Mouse (Mus musculus): ENCODE results near the gene Sult2b1.

The Sult2b1 gene

GRCm38 (mm10) chr7:45775237-45775636, 9.2 kb downstream of the Sult2b1 start:
- CTCF ChIA-PET = no interaction called here

GRCm38 (mm10) chr7:45771101-45771500, 13.4 kb downstream of the Sult2b1 start:
- CTCF ChIA-PET = no interaction called here

- CTCF ChIA-PET = no interaction called here
These were observed 13.9 kb downstream of the Sult2b1 start for GRCm38 (mm10) chr7:45770427-45771082.

GRCm38 (mm10) chr7:45767500-45767899, 17.0 kb downstream of the Sult2b1 start:
- CTCF ChIA-PET = no interaction called here

- CTCF ChIA-PET = interaction anchor here (0.6 kb wide), 1 partner anchor 48 kb away, joined by 3 read pairs; the partner anchor contains the start of gene Cyth2
These were observed 17.7 kb downstream of the Sult2b1 start for GRCm38 (mm10) chr7:45766764-45767163.

GRCm38 (mm10) chr7:45765995-45766394, 18.5 kb downstream of the Sult2b1 start:
- CTCF ChIA-PET = interaction anchor here (0.6 kb wide), 1 partner anchor 48 kb away, joined by 3 read pairs; the partner anchor contains the start of gene Cyth2

- CTCF ChIA-PET = interaction anchor here (1.0 kb wide), 1 partner anchor 41 kb away, joined by 3 read pairs; no protein-coding TSS in a partner anchor
These were observed 24.3 kb downstream of the Sult2b1 start for GRCm38 (mm10) chr7:45760151-45760550.

- CTCF ChIA-PET = no interaction called here
These were observed 25.1 kb downstream of the Sult2b1 start for GRCm38 (mm10) chr7:45759400-45759799.

GRCm38 (mm10) chr7:45755703-45756102, 28.8 kb downstream of the Sult2b1 start:
- CTCF ChIA-PET = no interaction called here

- CTCF ChIA-PET = interaction anchor here (1.2 kb wide), 1 partner anchor 11 kb away, joined by 3 read pairs; no protein-coding TSS in a partner anchor
These were observed 34.3 kb downstream of the Sult2b1 start for GRCm38 (mm10) chr7:45750162-45750561.

- CTCF ChIA-PET = interaction anchor here (1.2 kb wide), 1 partner anchor 10 kb away, joined by 3 read pairs; no protein-coding TSS in a partner anchor
These were observed 35.1 kb downstream of the Sult2b1 start for GRCm38 (mm10) chr7:45749401-45749800.

GRCm38 (mm10) chr7:45748110-45748509, 36.4 kb downstream of the Sult2b1 start:
- CTCF ChIA-PET = no interaction called here

- CTCF ChIA-PET = interaction anchor here (0.7 kb wide), 1 partner anchor 127 kb away, joined by 3 read pairs; no protein-coding TSS in a partner anchor
These were observed 37.0 kb downstream of the Sult2b1 start for GRCm38 (mm10) chr7:45747450-45747849.

- CTCF ChIA-PET = interaction anchor here (0.7 to 1.2 kb wide), 2 partner anchors 55 to 128 kb away, joined by 3 read pairs; no protein-coding TSS in a partner anchor
These were observed 38.0 kb downstream of the Sult2b1 start for GRCm38 (mm10) chr7:45746518-45746917.

- CTCF ChIA-PET = no interaction called here
These were observed 40.1 kb downstream of the Sult2b1 start for GRCm38 (mm10) chr7:45744387-45744786.

- CTCF ChIA-PET = interaction anchor here (0.7 to 3.9 kb wide), 2 partner anchors 59 to 647 kb away, joined by 4 to 25 read pairs; no protein-coding TSS in a partner anchor
These were observed 42.1 kb downstream of the Sult2b1 start for GRCm38 (mm10) chr7:45742338-45742737.

GRCm38 (mm10) chr7:45741777-45742176, 42.7 kb downstream of the Sult2b1 start:
- CTCF ChIA-PET = interaction anchor here (3.9 kb wide), 1 partner anchor 59 kb away, joined by 25 read pairs; no protein-coding TSS in a partner anchor

- CTCF ChIA-PET = interaction anchor here (3.9 kb wide), 1 partner anchor 60 kb away, joined by 25 read pairs; no protein-coding TSS in a partner anchor
These were observed 43.2 kb downstream of the Sult2b1 start for GRCm38 (mm10) chr7:45741308-45741707.

- CTCF ChIA-PET = interaction anchor here (0.5 to 3.9 kb wide), 4 partner anchors 10 to 440 kb away, joined by 3 to 25 read pairs (median 3); no protein-coding TSS in a partner anchor
These were observed 44.6 kb downstream of the Sult2b1 start for GRCm38 (mm10) chr7:45739820-45740219.

- CTCF ChIA-PET = interaction anchor here (0.5 to 3.9 kb wide), 3 partner anchors 11 to 62 kb away, joined by 3 to 25 read pairs (median 3); no protein-coding TSS in a partner anchor
These were observed 45.2 kb downstream of the Sult2b1 start for GRCm38 (mm10) chr7:45739162-45739763.

GRCm38 (mm10) chr7:45733477-45733876, 51.0 kb downstream of the Sult2b1 start:
- CTCF ChIA-PET = no interaction called here

GRCm38 (mm10) chr7:45730727-45731431, 53.6 kb downstream of the Sult2b1 start:
- CTCF ChIA-PET = no interaction called here

Measured in spleen, embryonic (tissue).